Mouse (Mus musculus) splenic B cell, adult 2 months (primary cell): ENCODE data around the gene Met.
A peak's percentile ranks its signal among the peaks of the same experiment; 100 is the strongest.

Experiments used
- DNase-seq: peaks from one replicate; pipeline ENCODE4 v3.0.0-alpha.2; 2011; ENCODE audit warnings: low read depth, low spot score
- H3K27me3 ChIP-seq: 2 replicates; pipeline ENCODE4 v1.6.1; 2012; ENCODE audit warnings: mild to moderate bottlenecking, low read length, moderate library complexity, mixed read lengths; ENCODE audit not compliant: control insufficient read depth, poor library complexity, insufficient read depth, severe bottlenecking
- H3K36me3 ChIP-seq: 2 replicates; pipeline ENCODE4 v1.6.1; 2012; ENCODE audit warnings: mild to moderate bottlenecking, low read length, moderate library complexity, mixed read lengths; ENCODE audit not compliant: control insufficient read depth, poor library complexity, insufficient read depth, severe bottlenecking

Gene Met

DNA sequence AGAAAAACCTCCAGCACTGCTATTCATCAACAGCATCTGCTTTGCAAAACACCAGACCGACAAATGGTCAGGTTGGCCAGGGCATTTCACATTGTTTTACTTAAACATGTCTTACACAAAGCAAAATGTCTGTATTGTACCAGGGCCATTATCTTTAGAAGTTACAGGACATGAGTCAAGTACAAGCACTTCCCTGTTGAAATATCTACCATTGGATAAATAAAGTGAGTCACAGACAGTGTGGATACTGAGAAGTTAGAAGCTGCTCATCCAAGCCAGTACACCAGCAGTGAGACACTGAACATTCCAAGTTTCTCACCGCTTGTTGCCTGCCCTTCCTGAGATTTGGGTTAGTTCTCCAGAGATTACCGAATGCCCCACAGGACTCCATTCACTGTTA lies 86.0 kb downstream of the Met start:
- no peak for DNase-seq
- Histone ChIP-seq H3K27me3 (no peaks in the 10 kb centered on the region), H3K36me3 (no peaks in the 10 kb centered on the region)

DNA sequence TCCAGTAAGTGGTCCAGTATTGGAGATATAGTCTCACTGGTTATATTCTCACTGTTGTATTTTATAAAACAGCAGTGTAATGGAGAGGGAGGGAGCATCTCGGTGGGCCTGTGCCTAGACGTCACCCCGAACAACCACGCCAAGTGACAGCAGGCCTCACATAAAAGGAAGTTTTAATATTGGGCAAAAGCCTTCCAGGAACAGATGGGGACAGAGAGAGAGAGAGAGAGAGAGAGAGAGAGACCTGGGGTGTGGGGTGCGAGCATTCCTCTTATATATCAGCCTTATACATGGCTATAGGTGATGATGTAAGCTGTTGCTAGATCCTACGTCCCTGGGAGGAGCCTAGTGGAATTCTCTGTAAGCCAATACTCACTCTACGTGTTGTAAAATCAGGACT lies 90.7 kb downstream of the Met start:
- H3K36me3 ChIP-seq, result no peaks in the 10 kb centered on the region
- no peak for DNase-seq
- no peaks in the 10 kb centered on the region for H3K27me3 ChIP-seq

DNA sequence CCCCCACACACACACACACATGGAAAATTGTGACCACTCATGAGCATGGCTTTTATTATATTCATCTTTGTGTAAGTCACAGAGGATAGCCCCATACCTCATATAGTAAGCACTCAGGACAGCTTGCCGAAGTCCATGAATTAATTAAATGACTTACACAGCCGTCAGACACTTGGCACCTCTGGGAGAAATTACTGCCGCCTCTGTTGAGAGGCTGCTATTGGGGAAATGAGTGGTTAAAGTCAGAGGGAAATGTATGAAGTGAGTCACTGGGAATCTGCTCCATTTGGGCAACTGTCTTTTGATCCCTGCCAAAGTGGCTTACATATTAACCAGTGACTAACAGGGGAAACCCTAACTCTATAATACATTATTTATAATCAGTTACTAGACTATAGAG lies 91.2 kb downstream of the Met start:
- H3K27me3 ChIP-seq, result no peaks in the 10 kb centered on the region
- DNase-seq, result no peak
- H3K36me3 ChIP-seq, result no peaks in the 10 kb centered on the region

DNA sequence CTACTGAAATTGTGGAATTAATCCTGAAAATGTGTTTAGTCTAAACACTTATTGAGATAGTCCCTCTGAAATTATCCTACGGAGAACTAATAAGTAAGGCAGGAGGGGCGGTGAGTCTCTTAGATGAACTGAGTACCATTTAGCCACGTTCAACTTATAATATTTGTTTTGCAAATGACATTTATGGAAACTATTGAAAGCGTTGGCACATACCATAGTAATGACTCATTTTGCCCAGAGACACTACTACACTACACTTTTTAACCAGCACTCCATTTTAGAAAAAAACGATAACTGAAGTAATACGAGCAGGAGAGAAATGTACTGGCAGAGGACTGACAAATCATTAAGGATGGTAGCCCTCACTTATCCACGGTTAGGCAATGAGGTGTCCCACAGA lies 92.1 kb downstream of the Met start:
- H3K27me3 ChIP-seq, result no peaks in the 10 kb centered on the region
- no peak for DNase-seq
- no peaks in the 10 kb centered on the region for H3K36me3 ChIP-seq

DNA sequence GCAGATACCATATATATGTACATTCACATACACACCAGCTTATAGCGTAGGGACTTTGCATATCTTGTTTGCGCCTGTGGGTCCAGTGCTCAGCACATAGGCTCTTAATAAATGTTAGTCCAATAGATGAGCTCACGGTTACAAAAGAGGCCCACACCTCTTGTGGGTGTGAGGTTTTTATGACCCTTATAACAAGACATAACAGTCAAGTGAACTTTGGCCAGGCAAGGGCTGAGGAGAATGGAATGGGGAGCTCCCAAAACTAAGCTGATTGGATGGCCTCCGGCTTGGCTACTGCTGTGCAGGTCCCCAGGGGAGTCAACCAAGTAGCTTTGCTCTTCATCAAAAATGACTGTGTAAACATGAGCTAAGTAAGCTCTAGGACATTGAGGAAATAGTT lies 96.1 kb downstream of the Met start:
- H3K36me3 ChIP-seq, result no peaks in the 10 kb centered on the region
- no peaks in the 10 kb centered on the region for H3K27me3 ChIP-seq
- no peak for DNase-seq

DNA sequence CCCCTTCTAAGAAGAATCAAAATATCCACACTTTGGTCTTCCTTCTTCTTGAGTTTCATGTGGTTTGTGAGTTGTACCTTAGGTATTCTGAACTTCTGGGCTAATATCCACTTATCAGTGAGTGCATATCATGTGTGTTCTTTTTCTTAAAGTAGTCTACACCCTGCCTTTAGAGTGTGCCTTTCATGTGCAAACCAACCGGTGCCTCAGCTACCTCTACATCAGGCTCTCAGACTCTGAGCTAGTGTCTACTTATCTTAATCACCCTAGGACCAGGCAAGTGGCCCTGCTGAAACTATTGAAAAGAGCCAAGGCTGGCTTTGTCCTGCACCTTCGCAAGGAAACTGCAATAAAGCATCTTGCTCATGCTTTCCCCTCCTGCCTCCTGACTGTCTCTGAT lies 97.7 kb downstream of the Met start:
- no peak for DNase-seq
- Histone ChIP-seq H3K36me3 (no peaks in the 10 kb centered on the region), H3K27me3 (no peaks in the 10 kb centered on the region)

DNA sequence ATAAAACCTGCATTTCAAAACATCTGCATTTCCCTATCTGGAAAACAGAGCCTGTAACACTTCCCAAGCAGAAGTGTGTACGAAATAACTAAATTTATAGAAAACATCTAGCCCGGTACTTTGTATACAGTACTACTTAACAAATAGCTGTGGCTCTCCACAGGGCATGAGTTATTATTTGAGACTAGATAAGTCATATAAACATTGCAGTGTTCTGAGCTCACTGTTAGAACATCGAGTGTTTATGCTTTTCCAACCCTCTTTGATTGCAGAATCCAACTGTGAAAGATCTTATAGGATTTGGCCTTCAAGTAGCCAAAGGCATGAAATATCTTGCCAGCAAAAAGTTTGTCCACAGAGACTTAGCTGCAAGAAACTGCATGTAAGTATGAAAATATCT lies 98.3 kb downstream of the Met start:
- Histone ChIP-seq H3K27me3 (no peaks in the 10 kb centered on the region), H3K36me3 (no peaks in the 10 kb centered on the region)
- no peak for DNase-seq

DNA sequence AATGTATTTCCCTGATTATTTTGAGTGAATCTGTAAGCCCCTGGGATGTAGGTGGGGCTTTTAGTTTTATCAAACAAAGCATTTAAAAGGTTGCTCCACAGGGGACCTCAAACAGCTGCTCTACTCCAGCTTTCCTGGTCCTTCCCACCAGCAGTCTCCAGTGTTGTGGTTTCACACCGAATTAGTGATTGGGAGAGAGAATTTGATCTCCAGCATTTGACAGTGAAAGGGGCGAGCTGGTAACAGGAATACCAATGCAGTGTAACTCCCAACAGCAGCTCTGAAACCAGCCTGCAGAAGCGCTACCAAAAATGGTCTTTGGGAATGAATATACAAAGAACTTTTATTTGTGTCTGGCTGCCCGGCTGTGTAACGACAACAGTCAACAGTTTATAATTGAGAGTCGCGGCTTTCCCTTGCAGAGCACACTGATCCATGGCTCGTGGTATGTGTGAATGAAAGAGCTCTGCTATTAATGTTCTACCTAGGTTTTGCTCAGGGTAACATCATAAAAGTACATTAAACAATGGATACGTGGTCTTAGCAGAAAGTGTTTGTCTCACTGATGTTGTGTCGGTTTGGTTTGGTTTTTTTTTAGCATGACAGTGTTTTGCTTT lies 99.0 kb downstream of the Met start:
- H3K27me3 ChIP-seq, result no peaks in the 10 kb centered on the region
- no peaks in the 10 kb centered on the region for H3K36me3 ChIP-seq
- DNase-seq, result no peak

DNA sequence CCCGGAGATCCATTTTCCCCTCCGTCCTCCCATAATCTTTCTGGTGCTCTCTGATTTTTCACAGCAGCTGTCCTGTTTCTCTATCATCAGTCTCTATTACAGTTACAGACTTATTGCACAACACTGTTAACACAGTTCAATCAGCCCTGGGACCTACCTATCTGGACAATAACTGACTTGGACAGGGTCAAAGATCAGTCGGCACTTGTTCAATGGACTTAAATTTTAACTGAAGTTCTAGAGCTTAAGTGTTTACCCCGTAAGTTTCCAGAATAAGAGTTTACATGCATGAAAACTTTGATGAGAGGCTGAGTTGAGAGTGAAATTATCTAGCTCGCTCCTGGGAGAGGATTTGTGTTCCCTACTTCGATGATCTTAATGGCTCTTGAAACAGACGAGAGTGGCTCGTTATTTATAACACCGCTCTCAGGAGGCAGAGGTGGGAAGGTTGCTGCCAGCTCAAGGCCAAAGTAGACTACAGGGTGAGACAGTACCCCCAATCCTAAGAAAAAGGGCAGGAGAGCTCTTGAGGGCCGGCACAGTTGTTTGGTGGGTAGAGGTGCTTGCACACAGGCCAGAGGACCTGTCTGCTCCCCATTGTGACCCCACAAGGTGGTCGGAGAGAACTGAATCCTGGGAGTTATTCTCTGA lies 105.2 kb downstream of the Met start:
- no peaks in the 10 kb centered on the region for H3K36me3 ChIP-seq
- no peaks in the 10 kb centered on the region for H3K27me3 ChIP-seq
- DNase-seq, result no peak

DNA sequence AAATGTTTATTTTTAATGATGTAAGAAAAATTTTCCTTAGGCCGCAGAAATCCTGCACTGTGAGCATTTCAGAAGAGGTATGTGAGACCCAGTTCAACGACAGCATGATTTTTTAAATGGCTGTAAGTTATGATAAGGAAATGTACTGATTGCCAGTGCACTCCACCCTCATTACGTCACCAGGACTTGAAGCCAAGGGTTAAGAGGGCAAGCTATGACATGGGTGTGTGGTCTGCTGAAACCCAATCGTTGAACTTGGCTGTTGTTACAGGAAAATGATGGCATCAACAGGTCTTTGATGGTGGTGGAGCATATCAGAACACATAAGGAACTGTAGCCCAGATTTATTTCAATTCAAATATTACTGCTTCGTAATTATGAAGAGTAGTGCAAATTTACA lies 109.6 kb downstream of the Met start:
- no peaks in the 10 kb centered on the region for H3K27me3 ChIP-seq
- DNase-seq, result no peak
- H3K36me3 ChIP-seq, result no peaks in the 10 kb centered on the region

DNA sequence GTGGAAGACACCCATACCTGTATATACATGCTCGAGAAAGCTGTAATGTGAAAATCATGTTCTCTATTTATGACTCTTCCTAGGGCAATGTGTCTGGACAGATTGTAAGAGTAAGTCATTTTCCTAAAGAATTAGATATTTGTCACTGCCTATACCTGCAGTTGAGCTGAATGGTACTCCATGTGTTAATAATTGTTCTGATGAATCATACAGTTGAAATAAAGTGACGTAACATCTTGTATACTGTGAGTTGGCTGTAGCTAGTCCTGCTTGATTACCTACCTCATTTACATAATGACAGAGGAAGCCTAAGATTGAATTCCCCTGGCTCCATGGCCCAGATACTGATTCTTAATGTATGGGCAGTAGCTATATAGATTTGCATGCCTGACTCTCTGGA lies 110.1 kb downstream of the Met start:
- no peak for DNase-seq
- no peaks in the 10 kb centered on the region for H3K36me3 ChIP-seq

DNA sequence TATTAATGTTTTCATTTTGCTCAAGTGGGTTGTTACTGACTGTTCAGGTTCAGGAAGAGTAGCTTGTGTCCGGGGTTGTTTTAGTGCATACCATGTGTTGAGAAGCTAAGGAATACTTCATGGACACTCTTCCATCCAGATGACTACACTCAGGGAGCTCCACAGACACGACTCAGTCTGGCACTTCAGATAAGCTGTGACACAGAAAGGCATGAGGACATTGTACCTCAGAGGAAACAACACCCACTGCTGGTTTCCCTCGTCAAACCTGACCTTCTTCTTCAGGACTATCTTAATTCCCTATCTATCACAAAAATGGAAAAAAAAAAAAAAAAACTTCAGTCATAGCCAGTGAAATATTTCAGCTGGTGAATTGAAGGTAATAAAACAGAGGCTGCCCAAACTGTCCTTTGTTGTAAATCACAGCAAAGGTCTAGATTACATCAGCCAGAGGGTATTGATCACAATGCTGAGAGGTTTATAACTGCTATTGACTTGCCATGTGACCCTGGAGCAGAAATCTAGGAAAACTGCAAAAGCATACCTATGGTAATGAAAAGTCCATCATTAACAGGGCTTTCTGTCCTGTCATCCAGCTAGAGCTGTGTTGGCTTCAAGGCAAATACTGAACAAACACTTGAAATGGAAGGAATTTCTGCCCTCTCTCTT lies 114.6 kb downstream of the Met start:
- Histone ChIP-seq H3K36me3 (no peaks in the 10 kb centered on the region), H3K27me3 (no peaks in the 10 kb centered on the region)
- no peak for DNase-seq

More for the DNA sequence above, 110.1 kb downstream of the Met start:
- H3K27me3 ChIP-seq, result no peaks in the 10 kb centered on the region

DNA sequence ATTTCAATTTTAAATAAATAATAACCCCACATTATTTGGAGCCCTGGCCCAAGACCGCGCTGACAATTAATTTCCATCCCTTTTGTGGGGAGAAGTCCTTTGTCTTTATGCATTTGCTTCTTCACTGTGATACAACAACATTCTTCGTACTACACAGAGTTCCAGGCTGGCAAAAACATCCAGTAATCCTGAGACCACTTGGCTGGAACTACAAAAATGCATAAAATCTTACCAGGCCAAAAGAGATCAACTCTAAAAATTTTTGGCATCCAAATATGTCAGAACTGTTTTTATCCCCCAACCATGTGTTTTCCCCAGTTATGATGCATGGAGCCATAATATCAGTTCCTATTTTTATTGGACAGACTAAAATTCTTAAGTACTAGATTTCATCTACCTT lies 116.7 kb downstream of the Met start:
- DNase-seq, result no peak
- no peaks in the 10 kb centered on the region for H3K27me3 ChIP-seq

DNA sequence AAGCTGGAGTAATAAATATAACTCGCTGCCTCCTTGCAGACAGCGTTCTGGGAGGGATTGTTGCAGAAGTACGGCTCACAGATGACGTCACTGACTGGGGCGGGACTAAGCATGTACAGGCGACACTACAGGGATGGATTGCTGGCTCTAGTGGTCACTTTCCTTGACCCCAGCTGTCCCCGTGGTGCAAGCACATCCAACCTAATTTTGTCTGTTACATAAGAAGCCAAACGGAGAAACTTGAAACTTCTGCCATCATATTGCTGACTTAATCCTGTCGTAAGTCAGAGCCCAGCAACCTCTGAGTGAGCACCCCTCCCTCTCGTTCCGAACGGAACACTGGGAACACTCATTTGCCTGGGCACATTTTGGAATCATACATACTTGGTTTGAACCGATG lies 120.4 kb downstream of the Met start:
- peak; percentile 43 for DNase-seq
- Histone ChIP-seq H3K27me3 (no peaks in the 10 kb centered on the region), H3K36me3 (no peaks in the 10 kb centered on the region)

More for the DNA sequence above, 116.7 kb downstream of the Met start:
- H3K36me3 ChIP-seq, result no peaks in the 10 kb centered on the region

DNA sequence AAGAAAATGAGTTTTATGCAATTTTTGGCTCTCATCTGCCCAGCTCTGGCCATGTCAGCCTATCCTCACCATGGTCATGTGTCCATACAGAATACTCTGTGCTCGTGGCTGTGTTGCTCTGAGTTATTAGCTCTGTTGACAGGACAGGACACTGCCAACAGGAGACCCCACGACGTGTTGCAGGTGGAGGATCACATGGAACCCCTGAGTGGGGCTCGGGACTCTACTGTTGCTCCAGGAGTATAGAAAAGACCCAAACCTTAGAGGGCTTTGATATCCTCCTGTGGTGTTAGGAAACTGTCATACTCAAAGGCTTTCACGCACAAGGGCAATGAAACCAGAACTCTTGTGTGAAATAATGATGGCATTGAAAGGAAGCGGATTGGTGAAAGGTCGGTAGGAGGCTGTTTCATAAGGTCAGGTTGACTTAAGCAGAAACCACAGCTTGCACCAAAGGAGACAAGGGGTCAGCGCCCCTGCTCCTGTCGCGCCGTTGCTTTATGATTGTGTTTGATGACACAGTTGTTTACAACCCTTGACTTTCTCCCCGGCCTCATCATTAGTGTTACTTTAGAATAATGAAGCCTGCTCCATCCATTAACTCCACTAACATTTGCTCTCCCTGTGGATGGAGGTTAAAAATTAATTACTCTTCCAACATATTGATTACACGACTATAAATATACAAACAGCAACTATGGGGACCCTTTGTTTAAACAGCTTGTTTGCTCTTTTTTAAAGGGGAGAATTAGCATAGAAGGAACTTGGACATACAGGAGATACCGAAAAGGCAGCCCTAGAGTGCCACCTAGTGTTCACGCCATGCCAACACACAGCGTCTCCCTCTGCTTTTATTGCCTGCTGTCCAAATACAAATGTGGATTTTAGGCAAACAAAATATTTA lies 125.7 kb downstream of the Met start:
- Histone ChIP-seq H3K36me3 (no peaks in the 10 kb centered on the region), H3K27me3 (no peaks in the 10 kb centered on the region)
- DNase-seq, result peak; percentile 81
